Comparison of ENCODE assay signal across 9 mouse cellular contexts in the genomic region with DNA sequence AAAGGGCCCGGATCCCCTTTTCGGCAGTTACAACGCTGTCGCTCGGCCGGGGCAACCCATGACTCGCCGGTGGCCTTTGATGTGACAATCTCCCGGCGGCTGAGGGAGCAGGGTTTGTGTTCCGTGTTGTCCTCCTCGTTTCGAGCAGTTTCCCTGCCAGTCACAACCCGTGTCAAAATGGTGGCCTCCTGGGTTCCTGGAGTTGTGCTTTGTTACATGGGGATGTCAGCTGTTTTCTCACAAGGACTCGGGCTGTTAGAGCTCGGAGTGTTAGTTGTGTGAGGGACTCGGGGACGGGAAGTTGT. TPM values are rescaled to one million over a fixed set of nuclear protein-coding genes. Genes with fewer than 3 reads are reported as not detected.
A peak's percentile ranks its signal among the peaks of the same experiment; 100 is the strongest.
DNase-seq lines count a peak whose midpoint lies in the region; ATAC-seq and TF ChIP-seq lines count a peak whose summit lies in the region.
"Had no signal": no experiment of that assay in that cellular context is flagged by ENCODE, and none has a peak within 500 bp of the region (broad histone marks: within the 10 kb centered on the region; RNA-seq: fewer than 3 reads in every experiment).

No protein-coding gene starts in this region.

- no peaks in the 10 kb centered on the region for H3K27me3 ChIP-seq in ES-Bruce4 (ENCODE audit: control insufficient read depth, insufficient read depth, low read length, poor library complexity, severe bottlenecking)
- no peaks in the 10 kb centered on the region for H3K27me3 ChIP-seq in heart, embryonic 16.5 days (ENCODE audit: control insufficient read depth, insufficient read depth, low read length)
- no peaks in the 10 kb centered on the region for H3K27me3 ChIP-seq in midbrain, embryonic 10.5 days (ENCODE audit: low read depth, poor library complexity, severe bottlenecking)
- H3K27me3 ChIP-seq: Patski had no signal

- DNase-seq in heart, adult 8-10 months (ENCODE audit: low spot score) = peak; percentile 12
- no peak for DNase-seq in heart, postnatal 10 days
- DNase-seq in midbrain, embryonic 10.5 days (ENCODE audit: low spot score) = peak; percentile 40
- DNase-seq in adrenal gland, adult (ENCODE audit: inconsistent age in 2 of 2, low spot score in 1 of 2) = no peak
- DNase-seq in frontal cortex, postnatal 36 days (ENCODE audit: low spot score in 2 of 2) = no peak
- no peak for DNase-seq in c-Kit-positive CD71-positive TER-119-positive erythroid progenitor cells, embryonic 14.5 days (ENCODE audit: low spot score)

- H3K9me3 ChIP-seq in ES-Bruce4 (replicated peaks; ENCODE audit: control insufficient read depth, insufficient read depth, low read length, poor library complexity, severe bottlenecking) = no peaks in the 10 kb centered on the region
- H3K9me3 ChIP-seq in heart, embryonic 16.5 days (replicated peaks; ENCODE audit: control insufficient read depth, low read length) = no peaks in the 10 kb centered on the region
- no peaks in the 10 kb centered on the region for H3K9me3 ChIP-seq in midbrain, embryonic 10.5 days (replicated peaks)

- intact Hi-C loops in heart, postnatal 10 days (cut with DNase I) = loop anchor here (2.0 kb wide), 1 partner anchor 34 kb away; no protein-coding TSS in a partner anchor

- ATAC-seq in heart, embryonic 16.5 days (replicated peaks; ENCODE audit: extremely low read depth, insufficient read depth, low FRiP score) = no peak

- no peak for TF ChIP-seq POLR2A in ES-Bruce4 (IDR thresholded peaks at IDR 0.05; ENCODE audit: insufficient read depth, low read length)

- peaks cover 2% of the 10 kb centered on the region for H3K4me1 ChIP-seq in ES-Bruce4 (ENCODE audit: control insufficient read depth, insufficient read depth, low read length)
- peaks cover 27% of the 10 kb centered on the region for H3K4me1 ChIP-seq in heart, embryonic 16.5 days (ENCODE audit: control insufficient read depth, insufficient read depth, low read length)
- peaks cover 33% of the 10 kb centered on the region for H3K4me1 ChIP-seq in midbrain, embryonic 10.5 days

- H3K4me2 ChIP-seq in heart, embryonic 16.5 days (ENCODE audit: low read depth, low read length) = peak overlapping the region; percentile 65

- no peak overlapping the region for H3K27ac ChIP-seq in ES-Bruce4 (ENCODE audit: insufficient read depth, low read length)
- peak overlapping the region; percentile 99 for H3K27ac ChIP-seq in heart, embryonic 16.5 days (ENCODE audit: low read length)
- peak overlapping the region; percentile 99 for H3K27ac ChIP-seq in midbrain, embryonic 10.5 days (replicated peaks)

- no peak for TF ChIP-seq CTCF in ES-Bruce4 (IDR thresholded peaks at IDR 0.05; ENCODE audit: low read depth, low read length)

- H3K4me3 ChIP-seq in ES-Bruce4 (ENCODE audit: low read depth, low read length) = peak overlapping the region; percentile 90
- peak overlapping the region; percentile 97 for H3K4me3 ChIP-seq in heart, embryonic 16.5 days (ENCODE audit: low read length)
- H3K4me3 ChIP-seq in midbrain, embryonic 10.5 days = peak overlapping the region; percentile 97

- peaks cover 49% of the 10 kb centered on the region for H3K36me3 ChIP-seq in ES-Bruce4 (ENCODE audit: control insufficient read depth, insufficient read depth, low read length, poor library complexity, severe bottlenecking)
- peaks cover 40% of the 10 kb centered on the region for H3K36me3 ChIP-seq in heart, embryonic 16.5 days (ENCODE audit: control insufficient read depth, insufficient read depth)
- peaks cover 53% of the 10 kb centered on the region for H3K36me3 ChIP-seq in midbrain, embryonic 10.5 days

- TF ChIP-seq EP300 in ES-Bruce4 (IDR thresholded peaks at IDR 0.05; ENCODE audit: insufficient read depth, low read depth, low read length) = no peak

- 2% methylated on average over 18 of the region's 18 CpGs for WGBS in heart, embryonic 16.5 days
- 1% methylated on average over 18 of the region's 18 CpGs for WGBS in midbrain, embryonic 10.5 days

- H3K9ac ChIP-seq in ES-Bruce4 (ENCODE audit: low read depth, poor library complexity, severe bottlenecking) = peak overlapping the region; percentile 98
- H3K9ac ChIP-seq in heart, embryonic 16.5 days (ENCODE audit: low read length) = peak overlapping the region; percentile 99

RNA-seq across cellular contexts. Expression of a gene that starts 1.2 kb away (rescaled TPM):
- total RNA-seq in heart, adult 8-10 months (2022) = 100 to 1,000 TPM; 155 to 196 (median 171) TPM
- total RNA-seq in heart, postnatal 10 days (2021) = 100 to 1,000 TPM; 196 to 199 TPM
- 315 and 323 TPM in 2 replicates for polyA plus RNA-seq in ES-Bruce4 (2011; ENCODE audit: insufficient read depth, insufficient read length, low read depth, missing spikeins)
- 366 and 390 TPM in 2 replicates for polyA plus RNA-seq in heart, embryonic 16.5 days (2015; fragmentation: Nextera tagmentation; extraction: Ambion mirVana)
- polyA plus RNA-seq in midbrain, embryonic 10.5 days (2016; fragmentation: Nextera tagmentation; extraction: Ambion mirVana) = 713 and 786 TPM in 2 replicates

RNA-seq across cellular contexts. Expression of a gene that starts 35.3 kb away (rescaled TPM):
- 10 to 100 TPM; 46.0 to 50.4 (median 47.1) TPM for total RNA-seq in heart, adult 8-10 months (2022)
- 10 to 100 TPM; 71.0 to 71.7 TPM for total RNA-seq in heart, postnatal 10 days (2021)
- 86.1 and 90.2 TPM in 2 replicates for polyA plus RNA-seq in ES-Bruce4 (2011; ENCODE audit: insufficient read depth, insufficient read length, low read depth, missing spikeins)
- polyA plus RNA-seq in heart, embryonic 16.5 days (2015; fragmentation: Nextera tagmentation; extraction: Ambion mirVana) = 25.7 and 28.1 TPM in 2 replicates
- 44.2 and 47.4 TPM in 2 replicates for polyA plus RNA-seq in midbrain, embryonic 10.5 days (2016; fragmentation: Nextera tagmentation; extraction: Ambion mirVana)

RNA-seq across cellular contexts. Expression of a gene that starts 53.4 kb away (rescaled TPM):
- total RNA-seq in heart, adult 8-10 months (2022) = under 1 TPM in 2 of 4 experiments, not detected in 2; 0.22 to 0.35 TPM
- 1 to 10 TPM; 2.2 to 2.4 TPM for total RNA-seq in heart, postnatal 10 days (2021)
- 0.93 and 1.3 TPM in 2 replicates for polyA plus RNA-seq in ES-Bruce4 (2011; ENCODE audit: insufficient read depth, insufficient read length, low read depth, missing spikeins)
- 2.6 and 6.1 TPM in 2 replicates for polyA plus RNA-seq in heart, embryonic 16.5 days (2015; fragmentation: Nextera tagmentation; extraction: Ambion mirVana)
- 7.8 and 10.4 TPM in 2 replicates for polyA plus RNA-seq in midbrain, embryonic 10.5 days (2016; fragmentation: Nextera tagmentation; extraction: Ambion mirVana)

Comparison
In these comparisons a context has a peak if more than half of its experiments do, and no peak if none do; other contexts are left out.
1. DNase-seq: peak in heart, adult 8-10 months (single experiment) and midbrain, embryonic 10.5 days (single experiment); none in heart, postnatal 10 days (0 of 2), adrenal gland, adult (0 of 2), frontal cortex, postnatal 36 days (0 of 2) and c-Kit-positive CD71-positive TER-119-positive erythroid progenitor cells, embryonic 14.5 days (single experiment).
2. Peak in every context shown above with its lines, with median percentiles within 50 percentile points of each other: H3K4me3 ChIP-seq.